Mouse (Mus musculus) midbrain, embryonic 14.5 days (tissue): ENCODE results near the gene Abca4. TPM values are rescaled to one million over a fixed set of nuclear protein-coding genes. Genes with fewer than 3 reads are reported as not detected.

Source experiments
- ATAC-seq: fragments of 200-750 bp; cut with Nextera tagmentation; 2 replicates; pipeline ENCODE4 v1.8.0; 2017; ENCODE audit warnings: moderate number of reproducible peaks, moderate library complexity; ENCODE audit not compliant: low FRiP score, low TSS enrichment
- DNase-seq: peaks from one replicate; pipeline ENCODE4 v3.0.0-alpha.2; 2015
- H3K27ac ChIP-seq: fragments of 300-500 bp; sonication (generic); replicated peaks from 2 replicates; pipeline ENCODE4 v1.5.1; 2014; ENCODE audit warnings: mild to moderate bottlenecking, low read depth, low read length, moderate library complexity
- H3K27me3 ChIP-seq: fragments of 300-500 bp; sonication (generic); 2 replicates; pipeline ENCODE4 v1.6.1; 2014; ENCODE audit warnings: low read length, control low read depth, mixed read lengths; ENCODE audit not compliant: control insufficient read depth, insufficient read depth
- H3K36me3 ChIP-seq: fragments of 300-500 bp; sonication (generic); 2 replicates; pipeline ENCODE4 v1.6.1; 2014; ENCODE audit warnings: low read length, control low read depth; ENCODE audit not compliant: control insufficient read depth, insufficient read depth
- H3K4me1 ChIP-seq: fragments of 300-500 bp; sonication (generic); 2 replicates; pipeline ENCODE4 v1.6.1; 2014; ENCODE audit warnings: mild to moderate bottlenecking, antibody characterized with exemption, low read length, control low read depth; ENCODE audit not compliant: control insufficient read depth, insufficient read depth
- H3K4me2 ChIP-seq: fragments of 300-500 bp; sonication (generic); 2 replicates; pipeline ENCODE4 v1.6.1; 2014; ENCODE audit warnings: mild to moderate bottlenecking, low read length, moderate library complexity
- H3K4me3 ChIP-seq: fragments of 300-500 bp; sonication (generic); replicated peaks from 2 replicates; pipeline ENCODE4 v1.5.1; 2014; ENCODE audit warnings: low read depth, low read length
- H3K9ac ChIP-seq: fragments of 300-500 bp; sonication (generic); replicated peaks from 2 replicates; pipeline ENCODE4 v1.6.1; 2014; ENCODE audit warnings: mild to moderate bottlenecking, low read length, moderate library complexity
- H3K9me3 ChIP-seq: fragments of 300-500 bp; sonication (generic); 2 replicates; pipeline ENCODE4 v1.6.1; 2016; ENCODE audit warnings: low read length, control low read depth, mixed read lengths; ENCODE audit not compliant: control insufficient read depth
- WGBS: fragments of 180-500 bp; shearing (Covaris S2); extraction: QIAGEN DNeasy Blood & Tissue Kit; methylation state at CpG from one replicate; pipeline ENCODE4 v1.1.7; 2014; 5-methylcytosine and 5-hydroxymethylcytosine counted together
- polyA plus RNA-seq: library from polyadenylated mRNA; unstranded; fragments of >200 nt; fragmentation: Nextera tagmentation; extraction: Ambion mirVana; gene quantifications from 2 replicates; pipeline ENCODE4 v1.2.1, GENCODE M21; 2014

Gene Abca4
- polyA plus RNA-seq, 1 experiment from 2014 or later: 1.6 TPM

- Histone ChIP-seq H3K4me2 (no peak overlapping the region), H3K9ac (no peak overlapping the region), H3K27me3 (peaks cover 10% of the 10 kb centered on the region; the same call in 1 of the 2 replicates), H3K36me3 (no peaks in the 10 kb centered on the region), H3K4me3 (no peak overlapping the region), H3K4me1 (peaks cover 6% of the 10 kb centered on the region; the same call in 1 of the 2 replicates), H3K9me3 (no peaks in the 10 kb centered on the region), H3K27ac (no peak overlapping the region)
- 88% methylated on average over 11 of the region's 11 CpGs for whole genome bisulfite sequencing
- DNase-seq (no peak), ATAC-seq (no peak)
These were observed 43.9 kb downstream of the Abca4 start for GRCm38 (mm10) chr3:122088054-122088681.

- H3K4me1 ChIP-seq: peaks cover 3% of the 10 kb centered on the region; the same call in 1 of the 2 replicates
- H3K4me3 ChIP-seq: no peak overlapping the region
- 87% methylated on average over 6 of the region's 6 CpGs for WGBS
These were observed 46.1 kb downstream of the Abca4 start for GRCm38 (mm10) chr3:122090338-122090737.

GRCm38 (mm10) chr3:122099713-122100112 lies 55.5 kb downstream of the Abca4 start:
- DNase-seq: no peak

More at GRCm38 (mm10) chr3:122090338-122090737, 46.1 kb downstream of the Abca4 start:
- no peak overlapping the region for H3K27ac ChIP-seq
- H3K9ac ChIP-seq: no peak overlapping the region
- H3K27me3 ChIP-seq: peaks cover 6% of the 10 kb centered on the region; the same call in 1 of the 2 replicates
- ATAC-seq (no peak), DNase-seq (no peak)
- H3K9me3 ChIP-seq: no peaks in the 10 kb centered on the region
- H3K36me3 ChIP-seq: no peaks in the 10 kb centered on the region
- H3K4me2 ChIP-seq: no peak overlapping the region

GRCm38 (mm10) chr3:122102091-122102490 lies 57.8 kb downstream of the Abca4 start:
- Histone ChIP-seq H3K4me2 (no peak overlapping the region), H3K27ac (no peak overlapping the region), H3K36me3 (no peaks in the 10 kb centered on the region), H3K9ac (no peak overlapping the region), H3K9me3 (no peaks in the 10 kb centered on the region), H3K4me3 (no peak overlapping the region), H3K27me3 (no peaks in the 10 kb centered on the region), H3K4me1 (no peaks in the 10 kb centered on the region)
- ATAC-seq: no peak
- DNase-seq: no peak
- 68% methylated on average over 7 of the region's 7 CpGs for WGBS

More at GRCm38 (mm10) chr3:122099713-122100112, 55.5 kb downstream of the Abca4 start:
- Histone ChIP-seq H3K9me3 (no peaks in the 10 kb centered on the region), H3K27ac (no peak overlapping the region), H3K36me3 (no peaks in the 10 kb centered on the region), H3K27me3 (no peaks in the 10 kb centered on the region), H3K4me1 (no peaks in the 10 kb centered on the region), H3K4me2 (no peak overlapping the region), H3K4me3 (no peak overlapping the region), H3K9ac (no peak overlapping the region)
- 85% methylated on average over 5 of the region's 5 CpGs for WGBS
- no peak for ATAC-seq

GRCm38 (mm10) chr3:122103864-122104808 lies 59.9 kb downstream of the Abca4 start:
- H3K4me1 ChIP-seq: no peaks in the 10 kb centered on the region
- ATAC-seq (0 out of 2 replicates have a peak, but pooled peaks have one; percentile 57), DNase-seq (peak; percentile 90)
- H3K4me3 ChIP-seq: no peak overlapping the region
- WGBS: 32% methylated on average over 20 of the region's 20 CpGs
- H3K36me3 ChIP-seq: no peaks in the 10 kb centered on the region
- peak overlapping the region; percentile 33 for H3K4me2 ChIP-seq
- H3K27me3 ChIP-seq: no peaks in the 10 kb centered on the region
- no peak overlapping the region for H3K27ac ChIP-seq
- no peak overlapping the region for H3K9ac ChIP-seq
- H3K9me3 ChIP-seq: no peaks in the 10 kb centered on the region

GRCm38 (mm10) chr3:122106920-122107319 lies 62.7 kb downstream of the Abca4 start:
- no peak overlapping the region for H3K27ac ChIP-seq
- no peak overlapping the region for H3K9ac ChIP-seq
- no peak overlapping the region for H3K4me3 ChIP-seq
- 85% methylated on average over 8 of the region's 8 CpGs for WGBS
- no peaks in the 10 kb centered on the region for H3K9me3 ChIP-seq
- H3K4me1 ChIP-seq: no peaks in the 10 kb centered on the region
- ATAC-seq (no peak), DNase-seq (no peak)
- no peaks in the 10 kb centered on the region for H3K36me3 ChIP-seq
- H3K27me3 ChIP-seq: no peaks in the 10 kb centered on the region
- no peak overlapping the region for H3K4me2 ChIP-seq

GRCm38 (mm10) chr3:122107643-122108194 lies 63.5 kb downstream of the Abca4 start:
- ATAC-seq (no peak), DNase-seq (no peak)
- WGBS: 83% methylated on average over 14 of the region's 14 CpGs
- Histone ChIP-seq H3K9me3 (no peaks in the 10 kb centered on the region), H3K4me2 (no peak overlapping the region), H3K27ac (no peak overlapping the region), H3K9ac (no peak overlapping the region), H3K4me3 (no peak overlapping the region), H3K36me3 (no peaks in the 10 kb centered on the region), H3K27me3 (no peaks in the 10 kb centered on the region), H3K4me1 (no peaks in the 10 kb centered on the region)

GRCm38 (mm10) chr3:122109461-122109860 lies 65.2 kb downstream of the Abca4 start:
- Histone ChIP-seq H3K36me3 (no peaks in the 10 kb centered on the region), H3K4me1 (no peaks in the 10 kb centered on the region), H3K9me3 (no peaks in the 10 kb centered on the region), H3K4me3 (no peak overlapping the region), H3K4me2 (no peak overlapping the region), H3K9ac (no peak overlapping the region), H3K27me3 (no peaks in the 10 kb centered on the region), H3K27ac (no peak overlapping the region)
- ATAC-seq: no peak
- DNase-seq: no peak
- WGBS: 94% methylated on average over 4 of the region's 4 CpGs
